Mouse (Mus musculus): ENCODE results near the gene Olfr875. TPM values are rescaled to one million over a fixed set of nuclear protein-coding genes. Genes with fewer than 3 reads are reported as not detected.

Olfr875 gene
- polyA plus RNA-seq (2014; fragmentation: Illumina TruSeq; extraction: RNeasy Lipid Tissue Mini Kit (QIAGEN cat#74804); ENCODE audit: low replicate concordance) = not detected

DNA sequence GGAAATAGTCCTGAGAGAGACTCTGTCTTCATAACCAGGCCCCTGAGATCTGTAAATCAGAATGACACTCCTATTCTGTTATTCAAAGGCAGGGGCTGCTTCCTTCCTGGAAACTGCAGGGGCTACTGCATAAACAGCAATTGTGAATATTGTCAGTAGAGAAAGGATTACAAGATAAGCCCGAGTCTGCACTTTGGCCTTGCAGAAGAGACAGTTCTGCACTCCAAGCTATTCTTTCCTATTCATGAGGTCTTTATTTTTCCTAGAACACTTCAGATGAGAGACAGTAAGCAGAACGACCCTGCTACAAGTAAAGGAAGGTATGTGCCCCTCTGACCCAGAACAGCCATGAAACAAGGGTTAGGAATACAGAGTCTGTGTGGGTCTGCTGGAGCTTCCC is at the start of gene Olfr875:
Gene Olfr875 (plus strand): TSS at position 99 of the 400 bp plus-strand sequence.

DNA sequence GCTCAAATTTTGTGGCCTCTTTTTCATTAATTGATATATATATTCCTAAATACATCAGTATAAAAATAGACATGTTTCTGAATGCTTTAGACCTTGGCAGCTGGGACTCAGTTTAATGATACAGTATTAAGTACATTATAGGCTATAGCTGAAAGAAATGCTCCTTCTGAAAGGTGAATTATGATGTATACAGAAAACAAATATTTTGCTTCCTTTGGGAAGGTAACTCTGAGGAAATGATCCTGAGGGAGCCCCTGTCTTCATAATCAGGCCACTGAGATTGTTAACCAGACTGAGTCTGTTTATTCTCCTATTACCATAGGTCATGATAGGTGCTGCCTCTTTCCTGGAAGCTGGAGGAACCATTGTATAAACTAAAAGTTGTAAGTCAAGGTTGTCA is 26.9 kb upstream of the Olfr875 start, which contains the start of gene Olfr874:
Gene Olfr874 (plus strand): TSS at position 301 of the 400 bp plus-strand sequence.

DNA sequence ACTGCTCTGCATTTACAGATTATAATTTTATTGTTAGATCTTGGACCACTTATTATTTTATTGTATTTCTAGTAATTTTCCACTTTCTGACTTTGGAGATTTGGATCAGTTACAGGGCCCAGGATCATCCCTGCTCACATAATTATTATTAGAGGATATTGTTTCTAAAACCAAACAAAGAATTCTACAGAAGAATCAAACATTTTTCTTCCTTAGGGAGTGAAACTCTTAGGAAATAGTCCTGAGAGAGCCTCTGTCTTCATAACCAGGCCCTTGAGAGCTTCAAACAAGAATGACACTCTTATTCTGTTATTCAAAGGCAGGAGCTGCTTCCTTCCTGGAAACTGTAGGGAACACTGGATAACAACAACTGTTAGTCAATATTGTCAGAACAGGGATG is 31.1 kb downstream of the Olfr875 start, which contains the start of gene Olfr876:
Gene Olfr876 (plus strand): TSS at position 301 of the 400 bp plus-strand sequence.

Other genes with a start within 250 kb of the Olfr875 start
- 2.2 TPM for gene Esam, start 243.8 kb upstream of the Olfr875 start, polyA plus RNA-seq (2014; fragmentation: Illumina TruSeq; extraction: RNeasy Lipid Tissue Mini Kit (QIAGEN cat#74804); ENCODE audit: low replicate concordance)
- gene Vsig2, start 232.6 kb upstream of the Olfr875 start, polyA plus RNA-seq (2014; fragmentation: Illumina TruSeq; extraction: RNeasy Lipid Tissue Mini Kit (QIAGEN cat#74804); ENCODE audit: low replicate concordance) = 2.5 TPM
- gene Nrgn, start 219.0 kb upstream of the Olfr875 start, polyA plus RNA-seq (2014; fragmentation: Illumina TruSeq; extraction: RNeasy Lipid Tissue Mini Kit (QIAGEN cat#74804); ENCODE audit: low replicate concordance) = not detected
- gene Siae, start 216.2 kb upstream of the Olfr875 start, polyA plus RNA-seq (2014; fragmentation: Illumina TruSeq; extraction: RNeasy Lipid Tissue Mini Kit (QIAGEN cat#74804); ENCODE audit: low replicate concordance) = 43.5 TPM
- 12.0 TPM for gene Spa17, start 158.1 kb upstream of the Olfr875 start, polyA plus RNA-seq (2014; fragmentation: Illumina TruSeq; extraction: RNeasy Lipid Tissue Mini Kit (QIAGEN cat#74804); ENCODE audit: low replicate concordance)
- gene Tbrg1, start 114.5 kb upstream of the Olfr875 start, polyA plus RNA-seq (2014; fragmentation: Illumina TruSeq; extraction: RNeasy Lipid Tissue Mini Kit (QIAGEN cat#74804); ENCODE audit: low replicate concordance) = 25.2 TPM
- not detected for gene Panx3, start 102.6 kb upstream of the Olfr875 start, polyA plus RNA-seq (2014; fragmentation: Illumina TruSeq; extraction: RNeasy Lipid Tissue Mini Kit (QIAGEN cat#74804); ENCODE audit: low replicate concordance)
- gene Olfr160, start 55.6 kb upstream of the Olfr875 start, polyA plus RNA-seq (2014; fragmentation: Illumina TruSeq; extraction: RNeasy Lipid Tissue Mini Kit (QIAGEN cat#74804); ENCODE audit: low replicate concordance) = not detected
- gene Olfr874, start 26.8 kb upstream of the Olfr875 start, polyA plus RNA-seq (2014; fragmentation: Illumina TruSeq; extraction: RNeasy Lipid Tissue Mini Kit (QIAGEN cat#74804); ENCODE audit: low replicate concordance) = not detected
- not detected for gene Olfr876, start 31.2 kb downstream of the Olfr875 start, polyA plus RNA-seq (2014; fragmentation: Illumina TruSeq; extraction: RNeasy Lipid Tissue Mini Kit (QIAGEN cat#74804); ENCODE audit: low replicate concordance)
- not detected for gene Olfr877, start 82.4 kb downstream of the Olfr875 start, polyA plus RNA-seq (2014; fragmentation: Illumina TruSeq; extraction: RNeasy Lipid Tissue Mini Kit (QIAGEN cat#74804); ENCODE audit: low replicate concordance)
- gene Olfr145, start 124.9 kb downstream of the Olfr875 start, polyA plus RNA-seq (2014; fragmentation: Illumina TruSeq; extraction: RNeasy Lipid Tissue Mini Kit (QIAGEN cat#74804); ENCODE audit: low replicate concordance) = not detected
- not detected for gene Olfr878, start 146.0 kb downstream of the Olfr875 start, polyA plus RNA-seq (2014; fragmentation: Illumina TruSeq; extraction: RNeasy Lipid Tissue Mini Kit (QIAGEN cat#74804); ENCODE audit: low replicate concordance)
- gene Olfr881, start 220.0 kb downstream of the Olfr875 start, polyA plus RNA-seq (2014; fragmentation: Illumina TruSeq; extraction: RNeasy Lipid Tissue Mini Kit (QIAGEN cat#74804); ENCODE audit: low replicate concordance) = not detected